Mouse (Mus musculus) intestine, embryonic 15.5 days (tissue): ENCODE data around the gene Rdh16f1. TPM values are rescaled to one million over a fixed set of nuclear protein-coding genes. Genes with fewer than 3 reads are reported as not detected.
A peak's percentile ranks its signal among the peaks of the same experiment; 100 is the strongest.

Experiments
- ATAC-seq: fragments of 200-750 bp; cut with Nextera tagmentation; 2 replicates; pipeline ENCODE4 v1.8.0; 2017; ENCODE audit warnings: moderate TSS enrichment, moderate library complexity
- H3K27ac ChIP-seq: fragments of 300-500 bp; sonication (generic); 2 replicates; pipeline ENCODE4 v1.5.1; 2015; ENCODE audit warnings: mild to moderate bottlenecking, inconsistent platforms
- H3K27me3 ChIP-seq: fragments of 300-500 bp; sonication (generic); replicated peaks from 2 replicates; pipeline ENCODE4 v1.6.1; 2015; ENCODE audit warnings: inconsistent platforms
- H3K36me3 ChIP-seq: fragments of 300-500 bp; sonication (generic); 2 replicates; pipeline ENCODE4 v1.6.1; 2015; ENCODE audit warnings: inconsistent platforms
- H3K4me1 ChIP-seq: fragments of 300-500 bp; sonication (generic); replicated peaks from 2 replicates; pipeline ENCODE4 v1.6.1; 2015; ENCODE audit warnings: inconsistent platforms
- H3K4me2 ChIP-seq: fragments of 300-500 bp; sonication (generic); replicated peaks from 2 replicates; pipeline ENCODE4 v1.6.1; 2015; ENCODE audit warnings: mild to moderate bottlenecking, inconsistent platforms
- H3K4me3 ChIP-seq: fragments of 300-500 bp; sonication (generic); replicated peaks from 2 replicates; pipeline ENCODE4 v1.5.1; 2015; ENCODE audit warnings: inconsistent platforms
- H3K9ac ChIP-seq: fragments of 300-500 bp; sonication (generic); 2 replicates; pipeline ENCODE4 v1.6.1; 2015; ENCODE audit warnings: inconsistent platforms
- H3K9me3 ChIP-seq: fragments of 300-500 bp; sonication (generic); 2 replicates; pipeline ENCODE4 v1.6.1; 2016; ENCODE audit warnings: inconsistent platforms
- WGBS: fragments of 180-500 bp; shearing (Covaris S2); methylation state at CpG from one replicate; pipeline ENCODE4 v1.1.7; 2015; 5-methylcytosine and 5-hydroxymethylcytosine counted together
- polyA plus RNA-seq: library from polyadenylated mRNA; unstranded; fragments of >200 nt; fragmentation: Nextera tagmentation; extraction: Ambion mirVana; gene quantifications from 2 replicates; pipeline ENCODE4 v1.2.1, GENCODE M21; 2015

The Rdh16f1 gene
- polyA plus RNA-seq: 0.19 TPM in 1 of 2 replicates, not detected in the other

DNA sequence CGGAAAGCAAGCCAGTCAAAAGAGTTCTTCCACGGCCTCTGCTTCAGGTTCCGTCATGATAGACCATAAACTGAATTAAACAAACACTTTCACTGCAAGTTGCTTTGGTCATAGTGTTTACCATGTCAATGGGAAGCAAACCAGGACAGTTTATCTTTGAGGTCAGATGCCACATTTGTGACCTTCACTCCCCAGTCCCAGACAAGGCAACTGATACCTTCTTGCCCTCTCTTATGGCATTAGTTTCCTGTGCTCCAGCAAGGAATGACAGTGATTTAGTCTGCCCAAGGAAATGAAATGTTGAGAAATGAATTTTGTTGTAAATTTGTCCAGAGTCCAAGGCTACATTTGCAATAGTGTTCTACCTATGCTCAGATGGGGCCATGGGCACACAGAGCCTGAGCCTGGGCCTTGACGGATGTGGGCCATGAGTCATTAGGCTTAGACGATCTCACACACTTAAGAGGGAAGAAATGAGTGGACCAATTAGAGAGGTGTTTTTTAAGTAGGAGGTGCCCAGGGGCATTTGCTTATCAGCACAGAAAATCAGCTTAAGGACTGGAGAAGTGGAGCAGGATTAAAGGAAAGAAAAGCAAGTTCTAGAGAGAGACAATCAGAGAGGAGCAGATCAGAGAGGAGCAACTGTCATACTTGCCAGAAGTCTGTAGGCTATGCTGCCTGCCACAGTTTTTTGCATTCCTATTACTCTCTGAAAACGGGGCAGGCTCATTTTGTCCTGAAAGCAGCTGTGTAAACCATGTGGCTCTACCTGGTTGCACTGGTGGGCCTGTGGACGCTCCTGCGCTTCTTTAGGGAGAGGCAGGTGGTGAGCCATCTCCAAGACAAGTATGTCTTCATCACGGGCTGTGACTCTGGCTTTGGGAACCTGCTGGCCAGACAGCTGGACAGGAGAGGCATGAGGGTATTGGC lies at the start of gene Rdh16f1, which contains the start of gene Rdh1:
Gene Rdh16f1, plus strand, starts transcription at position 607 of the 930 bp plus-strand sequence.
Gene Rdh1, plus strand, starts transcription at position 541 of the 930 bp plus-strand sequence.
- WGBS: 60% methylated on average over 9 of the region's 9 CpGs
- Histone ChIP-seq H3K4me3 (no peak within 1 kb of the TSS), H3K4me2 (no peak within 1 kb of the TSS), H3K27ac (no peak within 1 kb of the TSS), H3K27me3 (no peaks in the 10 kb centered on the region), H3K9ac (no peak within 1 kb of the TSS), H3K4me1 (peaks cover 12% of the 10 kb centered on the region; the same call in 1 of the 2 replicates), H3K36me3 (no peaks in the 10 kb centered on the region), H3K9me3 (no peaks in the 10 kb centered on the region)
- no peak for ATAC-seq

DNA sequence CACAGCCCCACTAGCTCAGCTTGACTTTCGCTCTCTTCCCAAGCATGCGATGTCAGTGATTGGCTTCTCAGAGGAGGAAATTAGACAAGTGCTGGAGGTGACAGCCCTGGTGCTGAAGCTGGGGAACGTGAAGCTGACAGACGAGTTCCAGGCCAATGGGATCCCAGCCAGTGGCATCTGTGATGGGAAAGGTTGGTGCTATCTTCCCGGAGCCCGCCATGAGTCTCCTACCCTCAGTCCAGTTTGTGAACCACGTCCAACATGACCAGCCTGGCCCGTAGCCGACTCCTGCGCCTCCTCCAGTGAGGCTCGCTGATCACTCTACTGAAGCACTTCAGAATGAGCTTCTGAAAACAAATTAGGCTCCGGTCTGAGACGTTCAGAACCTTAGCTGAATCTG lies 49.3 kb upstream of the Rdh16f1 start:
- 79% methylated on average over 13 of the region's 13 CpGs for WGBS
- ATAC-seq: no peak
- H3K4me1 ChIP-seq: no peaks in the 10 kb centered on the region; the same call in 1 of the 2 replicates
- no peaks in the 10 kb centered on the region for H3K27me3 ChIP-seq
- H3K4me2 ChIP-seq: no peak overlapping the region
- H3K27ac ChIP-seq: no peak overlapping the region
- no peaks in the 10 kb centered on the region for H3K36me3 ChIP-seq
- H3K4me3 ChIP-seq: no peak overlapping the region
- H3K9me3 ChIP-seq: no peaks in the 10 kb centered on the region
- H3K9ac ChIP-seq: no peak overlapping the region

- no peaks in the 10 kb centered on the region for H3K36me3 ChIP-seq
- no peaks in the 10 kb centered on the region for H3K9me3 ChIP-seq
- 86% methylated on average over 6 of the region's 6 CpGs for WGBS
- ATAC-seq: no peak
- no peak overlapping the region for H3K4me3 ChIP-seq
- no peak overlapping the region for H3K9ac ChIP-seq
- no peak overlapping the region for H3K27ac ChIP-seq
- H3K4me2 ChIP-seq: no peak overlapping the region
- no peaks in the 10 kb centered on the region for H3K27me3 ChIP-seq
- H3K4me1 ChIP-seq: peaks cover 7% of the 10 kb centered on the region; the same call in 1 of the 2 replicates
Measured at GRCm38 (mm10) chr10:127712736-127713135, 46.9 kb upstream of the Rdh16f1 start.

DNA sequence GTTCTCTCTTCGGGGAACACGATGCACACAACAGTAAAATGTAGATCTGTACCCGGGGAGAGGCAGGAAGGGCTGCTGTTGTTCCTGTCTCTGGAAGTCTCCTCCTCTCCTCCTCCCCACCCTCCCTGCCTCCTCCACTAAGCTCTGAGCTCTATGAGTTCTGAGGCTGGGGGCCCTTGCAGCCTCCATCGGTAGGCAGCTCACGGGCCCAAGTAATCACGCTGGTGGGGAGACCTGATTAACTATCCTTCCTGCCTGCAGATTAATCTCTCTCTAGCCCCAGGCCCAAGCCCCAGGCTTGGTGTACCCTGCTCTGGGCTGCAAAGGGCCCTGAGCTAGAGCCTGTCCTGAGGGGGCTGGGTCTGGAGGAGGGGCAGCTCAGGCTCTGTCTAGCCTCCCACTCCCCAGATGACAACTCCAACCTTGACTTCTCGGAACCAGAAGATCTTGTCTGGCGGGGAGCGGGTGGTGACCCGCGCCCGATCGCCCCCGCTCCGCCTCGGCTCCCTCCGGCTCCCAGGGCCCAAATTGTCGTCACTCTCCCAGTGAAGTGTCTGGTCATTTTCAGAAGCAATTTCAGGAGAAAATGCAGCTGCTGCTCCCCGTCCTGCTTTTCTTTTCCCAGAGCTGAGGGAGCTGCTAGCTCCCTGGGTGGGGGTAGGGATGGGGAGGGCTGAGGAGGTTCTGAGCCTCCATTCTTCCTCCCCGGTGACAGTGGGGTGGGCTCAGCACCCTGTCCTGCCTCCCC lies 37.7 kb upstream of the Rdh16f1 start:
- ATAC-seq: peak; percentile 59
- Histone ChIP-seq H3K27ac (peak overlapping the region; percentile 81), H3K9me3 (no peaks in the 10 kb centered on the region), H3K36me3 (no peaks in the 10 kb centered on the region), H3K27me3 (no peaks in the 10 kb centered on the region; the same call in 1 of the 2 replicates), H3K4me3 (peak overlapping the region; percentile 21), H3K9ac (peak overlapping the region; percentile 33), H3K4me2 (peak overlapping the region; percentile 53), H3K4me1 (peaks cover 20% of the 10 kb centered on the region)
- WGBS: 7% methylated on average over 20 of the region's 20 CpGs

DNA sequence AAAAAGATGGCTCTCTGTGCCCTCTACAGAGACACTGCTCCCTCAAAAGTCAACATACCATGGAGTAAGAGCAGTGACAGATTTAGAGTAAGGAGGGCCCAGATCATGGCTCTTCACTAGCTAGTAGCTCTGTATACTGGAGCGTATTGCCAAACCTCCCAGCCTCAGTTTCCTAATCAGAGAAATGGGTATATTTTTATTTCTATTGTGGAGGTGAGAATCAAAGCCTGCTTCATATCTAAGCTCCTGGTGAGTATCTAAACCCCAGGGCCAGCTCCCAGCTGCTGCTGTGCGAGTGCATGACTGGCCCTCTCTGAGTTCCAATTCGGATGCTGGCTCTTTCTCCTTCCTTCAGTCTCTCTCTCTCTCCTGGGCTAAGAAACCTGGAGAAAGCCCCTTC lies 35.4 kb upstream of the Rdh16f1 start, which contains the start of gene Tac2:
Gene Tac2, plus strand, starts transcription at position 301 of the 400 bp plus-strand sequence.
- WGBS: 81% methylated on average over 3 of the region's 3 CpGs
- Histone ChIP-seq H3K4me2 (no peak within 1 kb of the TSS), H3K4me3 (no peak within 1 kb of the TSS), H3K27me3 (peaks cover 5% of the 10 kb centered on the region), H3K36me3 (no peaks in the 10 kb centered on the region), H3K27ac (no peak within 1 kb of the TSS), H3K9ac (no peak within 1 kb of the TSS), H3K4me1 (peaks cover 11% of the 10 kb centered on the region), H3K9me3 (no peaks in the 10 kb centered on the region)
- ATAC-seq: no peak

DNA sequence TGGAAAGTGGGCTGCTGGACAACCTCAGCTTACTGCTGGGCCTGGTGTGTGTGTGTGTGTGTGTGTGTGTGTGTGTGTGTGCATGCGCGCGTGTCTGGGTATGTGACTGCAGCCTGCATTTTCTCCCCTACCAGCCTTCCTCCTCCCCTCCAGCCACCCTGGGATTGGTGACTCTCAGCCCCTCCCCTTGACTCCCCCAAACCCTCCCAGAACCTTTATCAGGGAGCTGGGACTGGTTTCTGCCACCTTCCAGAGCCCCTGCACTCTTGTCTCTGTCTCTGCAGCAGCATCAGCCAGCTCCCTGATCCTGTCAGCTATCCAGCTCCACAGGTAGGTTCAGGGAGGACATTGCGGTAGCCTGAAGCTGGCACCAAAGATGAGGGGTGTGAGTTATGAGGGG lies 34.5 kb upstream of the Rdh16f1 start:
- no peak for ATAC-seq
- Histone ChIP-seq H3K9me3 (no peaks in the 10 kb centered on the region), H3K4me2 (no peak overlapping the region), H3K4me1 (peaks cover 11% of the 10 kb centered on the region), H3K36me3 (no peaks in the 10 kb centered on the region), H3K4me3 (no peak overlapping the region), H3K9ac (no peak overlapping the region), H3K27ac (no peak overlapping the region), H3K27me3 (peaks cover 5% of the 10 kb centered on the region)
- WGBS: 57% methylated on average over 4 of the region's 4 CpGs

GRCm38 (mm10) chr10:127728437-127728836 lies 31.1 kb upstream of the Rdh16f1 start:
- H3K27ac ChIP-seq: no peak overlapping the region
- 73% methylated on average over 8 of the region's 8 CpGs for WGBS
- peaks cover 5% of the 10 kb centered on the region for H3K4me1 ChIP-seq
- no peak overlapping the region for H3K4me2 ChIP-seq
- H3K27me3 ChIP-seq: peaks cover 5% of the 10 kb centered on the region
- H3K9ac ChIP-seq: no peak overlapping the region
- H3K9me3 ChIP-seq: no peaks in the 10 kb centered on the region
- ATAC-seq: no peak
- no peaks in the 10 kb centered on the region for H3K36me3 ChIP-seq
- no peak overlapping the region for H3K4me3 ChIP-seq

GRCm38 (mm10) chr10:127730285-127730932 lies 29.2 kb upstream of the Rdh16f1 start:
- Histone ChIP-seq H3K4me3 (no peak overlapping the region), H3K27ac (no peak overlapping the region), H3K36me3 (no peaks in the 10 kb centered on the region), H3K27me3 (peaks cover 5% of the 10 kb centered on the region), H3K4me1 (peaks cover 5% of the 10 kb centered on the region), H3K9ac (no peak overlapping the region), H3K9me3 (no peaks in the 10 kb centered on the region), H3K4me2 (no peak overlapping the region)
- no peak for ATAC-seq
- WGBS: 68% methylated on average over 11 of the region's 11 CpGs

- no peaks in the 10 kb centered on the region for H3K36me3 ChIP-seq
- H3K27me3 ChIP-seq: peaks cover 5% of the 10 kb centered on the region
- H3K9me3 ChIP-seq: no peaks in the 10 kb centered on the region
- H3K27ac ChIP-seq: no peak overlapping the region
- no peak for ATAC-seq
- H3K4me3 ChIP-seq: no peak overlapping the region
- H3K4me1 ChIP-seq: peaks cover 5% of the 10 kb centered on the region
- H3K9ac ChIP-seq: no peak overlapping the region
- WGBS: 35% methylated on average over 9 of the region's 9 CpGs
- H3K4me2 ChIP-seq: no peak overlapping the region
Measured at GRCm38 (mm10) chr10:127730933-127731310, 28.7 kb upstream of the Rdh16f1 start.

DNA sequence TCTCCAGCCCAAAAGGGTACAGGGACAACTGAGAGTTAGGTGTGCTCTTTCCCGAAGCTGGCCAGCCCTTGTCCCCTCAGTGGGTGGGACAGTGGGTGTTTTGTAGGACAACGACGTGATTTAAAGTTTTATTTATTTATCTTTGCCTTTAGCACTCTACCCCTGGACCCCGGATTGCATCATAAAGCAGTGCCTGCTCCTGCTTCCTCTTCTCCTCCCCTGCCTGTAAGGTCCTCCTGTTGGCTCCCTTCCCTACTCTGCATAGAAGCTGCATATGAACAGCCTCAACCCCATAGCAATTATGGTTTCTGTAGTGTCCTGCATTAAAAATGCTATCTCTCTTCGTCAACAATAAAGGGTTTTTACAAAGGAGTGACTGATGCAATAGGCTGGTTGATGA lies 28.2 kb upstream of the Rdh16f1 start:
- no peak overlapping the region for H3K9ac ChIP-seq
- H3K9me3 ChIP-seq: no peaks in the 10 kb centered on the region
- no peak for ATAC-seq
- no peak overlapping the region for H3K27ac ChIP-seq
- H3K4me2 ChIP-seq: no peak overlapping the region
- 21% methylated on average over 5 of the region's 5 CpGs for WGBS
- no peaks in the 10 kb centered on the region for H3K36me3 ChIP-seq
- peaks cover 5% of the 10 kb centered on the region for H3K27me3 ChIP-seq
- peaks cover 5% of the 10 kb centered on the region for H3K4me1 ChIP-seq
- H3K4me3 ChIP-seq: no peak overlapping the region

GRCm38 (mm10) chr10:127734434-127734833 lies 25.2 kb upstream of the Rdh16f1 start:
- Histone ChIP-seq H3K4me2 (no peak overlapping the region), H3K36me3 (no peaks in the 10 kb centered on the region), H3K9ac (no peak overlapping the region), H3K27me3 (no peaks in the 10 kb centered on the region), H3K4me1 (peaks cover 5% of the 10 kb centered on the region), H3K4me3 (no peak overlapping the region), H3K27ac (no peak overlapping the region), H3K9me3 (no peaks in the 10 kb centered on the region)
- no peak for ATAC-seq
- WGBS: 33% methylated on average over 5 of the region's 5 CpGs

DNA sequence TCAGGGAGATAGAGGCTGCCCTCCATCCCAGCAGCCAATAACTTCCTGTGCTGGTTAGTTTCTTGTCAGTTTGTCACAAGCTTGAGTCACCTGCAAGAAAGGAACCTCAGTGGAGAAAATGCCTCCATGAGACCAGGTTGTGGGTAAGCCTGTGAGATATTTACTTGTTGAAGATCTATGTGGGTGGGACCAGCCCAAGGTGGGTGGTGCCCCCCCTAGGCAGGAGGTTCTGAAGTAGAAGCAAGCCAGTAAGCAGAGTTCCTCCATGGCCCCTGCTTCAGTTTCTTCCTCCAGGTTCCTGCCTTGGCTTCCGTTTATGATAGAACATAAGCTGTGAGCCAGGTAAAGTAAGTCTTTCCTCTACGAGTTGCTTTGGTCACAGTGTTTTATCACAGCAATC lies 23.3 kb upstream of the Rdh16f1 start:
- no peak overlapping the region for H3K27ac ChIP-seq
- no peak overlapping the region for H3K4me2 ChIP-seq
- no peak overlapping the region for H3K9ac ChIP-seq
- 79% methylated on average over 2 of the region's 2 CpGs for WGBS
- peaks cover 7% of the 10 kb centered on the region for H3K4me1 ChIP-seq
- no peak for ATAC-seq
- H3K9me3 ChIP-seq: no peaks in the 10 kb centered on the region
- no peak overlapping the region for H3K4me3 ChIP-seq
- peaks cover under 1% of the 10 kb centered on the region; the same call in 1 of the 2 replicates for H3K36me3 ChIP-seq
- no peaks in the 10 kb centered on the region for H3K27me3 ChIP-seq
